Mouse (Mus musculus): ENCODE data around the gene Neurl4. TPM values are rescaled to one million over a fixed set of nuclear protein-coding genes. Genes with fewer than 3 reads are reported as not detected.
A peak's percentile ranks its signal among the peaks of the same experiment; 100 is the strongest.
"Not testable (repeated sequence)": the region's sequence is repeated elsewhere in the genome, so short reads cannot be mapped to it uniquely, and the experiment has no call there.

Gene Neurl4
- 15.6 and 16.3 TPM in 2 replicates for polyA plus RNA-seq (2014; fragmentation: Nextera tagmentation; extraction: Ambion mirVana)

GRCm38 (mm10) chr11:69900471-69901405 lies at the start of gene Neurl4, which contains the start of gene 2810408A11Rik:
Gene Neurl4 (plus strand): TSS chr11:69901072.
Gene 2810408A11Rik (minus strand): TSS chr11:69900987.
- Histone ChIP-seq H3K36me3 (ENCODE audit: control insufficient read depth, insufficient read depth, low read length) (peaks cover 10% of the 10 kb centered on the region), H3K4me3 (ENCODE audit: low read depth, low read length) (peak within 1 kb of the TSS; percentile 98), H3K9me3 (ENCODE audit: control insufficient read depth, low read length) (no peaks in the 10 kb centered on the region), H3K4me1 (ENCODE audit: control insufficient read depth, insufficient read depth, low read length) (peaks cover 22% of the 10 kb centered on the region), H3K27me3 (ENCODE audit: control insufficient read depth, insufficient read depth, low read length) (no peaks in the 10 kb centered on the region), H3K4me2 (peak within 1 kb of the TSS; percentile 99), H3K9ac (ENCODE audit: low read length) (peak within 1 kb of the TSS; percentile 95), H3K27ac (ENCODE audit: low read depth, low read length) (peak within 1 kb of the TSS; percentile 86)
- DNase-seq (ENCODE audit: low spot score, missing footprints) (peak; percentile 98), ATAC-seq (ENCODE audit: low FRiP score) (peak; percentile 93)
- under 1% methylated on average over 38 of the region's 38 CpGs for WGBS

DNA sequence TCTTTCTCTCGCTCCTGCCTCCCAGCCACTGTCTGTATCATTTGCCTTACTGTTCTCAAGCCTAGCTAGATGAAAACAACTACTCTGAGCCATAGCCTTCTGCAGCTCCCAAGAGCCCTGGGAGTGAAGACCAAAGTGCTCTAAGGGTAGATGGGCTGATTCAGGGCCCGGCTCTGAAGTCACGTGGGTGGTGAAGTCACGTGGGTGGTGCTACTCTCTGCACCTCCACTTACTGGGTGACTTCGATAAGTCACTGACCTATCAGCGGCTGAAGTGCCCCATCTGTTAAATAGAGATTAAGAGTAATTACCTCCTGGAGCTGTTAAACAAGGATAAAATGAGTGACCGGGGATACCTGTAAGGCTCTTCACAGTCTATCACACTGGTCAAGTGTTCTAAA lies 46.9 kb upstream of the Neurl4 start:
- Histone ChIP-seq H3K9ac (ENCODE audit: low read length) (no peak overlapping the region), H3K27ac (ENCODE audit: low read depth, low read length) (no peak overlapping the region), H3K9me3 (ENCODE audit: control insufficient read depth, low read length) (no peaks in the 10 kb centered on the region), H3K4me1 (ENCODE audit: control insufficient read depth, insufficient read depth, low read length) (no peaks in the 10 kb centered on the region), H3K36me3 (ENCODE audit: control insufficient read depth, insufficient read depth, low read length) (peaks cover 2% of the 10 kb centered on the region; the same call in 1 of the 2 replicates), H3K4me2 (no peak overlapping the region), H3K27me3 (ENCODE audit: control insufficient read depth, insufficient read depth, low read length) (peaks cover 13% of the 10 kb centered on the region), H3K4me3 (ENCODE audit: low read depth, low read length) (no peak overlapping the region)
- WGBS, result 81% methylated on average over 7 of the region's 7 CpGs
- ATAC-seq (ENCODE audit: low FRiP score) (no peak), DNase-seq (ENCODE audit: low spot score, missing footprints) (no peak)

DNA sequence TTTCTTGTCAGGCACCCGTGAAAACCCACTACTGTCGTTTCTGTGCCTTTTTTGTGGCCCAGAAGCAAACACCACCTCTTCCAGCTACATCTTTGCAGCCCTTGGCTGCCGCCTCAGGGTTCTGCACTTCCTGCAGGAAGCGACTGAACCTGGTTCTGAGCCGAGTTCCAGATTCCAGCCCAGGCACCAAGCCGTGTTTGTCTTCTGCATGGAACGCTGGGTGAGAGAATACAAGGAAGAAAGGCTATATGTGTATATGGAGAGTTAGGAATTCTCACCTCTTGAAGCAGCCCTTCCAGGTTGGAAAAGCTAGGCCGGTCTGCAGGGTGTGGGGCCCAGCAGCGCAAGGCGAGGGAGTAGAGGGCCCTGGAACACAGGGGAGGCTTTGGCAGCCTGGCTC lies 46.2 kb upstream of the Neurl4 start:
- Histone ChIP-seq H3K27me3 (ENCODE audit: control insufficient read depth, insufficient read depth, low read length) (peaks cover 13% of the 10 kb centered on the region), H3K9ac (ENCODE audit: low read length) (no peak overlapping the region), H3K4me1 (ENCODE audit: control insufficient read depth, insufficient read depth, low read length) (no peaks in the 10 kb centered on the region), H3K4me3 (ENCODE audit: low read depth, low read length) (no peak overlapping the region), H3K27ac (ENCODE audit: low read depth, low read length) (no peak overlapping the region), H3K4me2 (no peak overlapping the region), H3K9me3 (ENCODE audit: control insufficient read depth, low read length) (no peaks in the 10 kb centered on the region), H3K36me3 (ENCODE audit: control insufficient read depth, insufficient read depth, low read length) (peaks cover 2% of the 10 kb centered on the region; the same call in 1 of the 2 replicates)
- WGBS, result 85% methylated on average over 10 of the region's 10 CpGs
- DNase-seq (ENCODE audit: low spot score, missing footprints), result no peak
- ATAC-seq (ENCODE audit: low FRiP score), result no peak

- Histone ChIP-seq H3K27ac (ENCODE audit: low read depth, low read length) (no peak overlapping the region), H3K36me3 (ENCODE audit: control insufficient read depth, insufficient read depth, low read length) (peaks cover 1% of the 10 kb centered on the region; the same call in 1 of the 2 replicates), H3K27me3 (ENCODE audit: control insufficient read depth, insufficient read depth, low read length) (peaks cover 13% of the 10 kb centered on the region), H3K4me1 (ENCODE audit: control insufficient read depth, insufficient read depth, low read length) (no peaks in the 10 kb centered on the region), H3K9me3 (ENCODE audit: control insufficient read depth, low read length) (no peaks in the 10 kb centered on the region), H3K4me2 (no peak overlapping the region), H3K9ac (ENCODE audit: low read length) (no peak overlapping the region), H3K4me3 (ENCODE audit: low read depth, low read length) (no peak overlapping the region)
- peak; percentile 82 for DNase-seq (ENCODE audit: low spot score, missing footprints)
- peak; percentile 48 for ATAC-seq (ENCODE audit: low FRiP score)
- 24% methylated on average over 16 of the region's 16 CpGs for WGBS
Measured at GRCm38 (mm10) chr11:69855347-69855746, 45.5 kb upstream of the Neurl4 start.

DNA sequence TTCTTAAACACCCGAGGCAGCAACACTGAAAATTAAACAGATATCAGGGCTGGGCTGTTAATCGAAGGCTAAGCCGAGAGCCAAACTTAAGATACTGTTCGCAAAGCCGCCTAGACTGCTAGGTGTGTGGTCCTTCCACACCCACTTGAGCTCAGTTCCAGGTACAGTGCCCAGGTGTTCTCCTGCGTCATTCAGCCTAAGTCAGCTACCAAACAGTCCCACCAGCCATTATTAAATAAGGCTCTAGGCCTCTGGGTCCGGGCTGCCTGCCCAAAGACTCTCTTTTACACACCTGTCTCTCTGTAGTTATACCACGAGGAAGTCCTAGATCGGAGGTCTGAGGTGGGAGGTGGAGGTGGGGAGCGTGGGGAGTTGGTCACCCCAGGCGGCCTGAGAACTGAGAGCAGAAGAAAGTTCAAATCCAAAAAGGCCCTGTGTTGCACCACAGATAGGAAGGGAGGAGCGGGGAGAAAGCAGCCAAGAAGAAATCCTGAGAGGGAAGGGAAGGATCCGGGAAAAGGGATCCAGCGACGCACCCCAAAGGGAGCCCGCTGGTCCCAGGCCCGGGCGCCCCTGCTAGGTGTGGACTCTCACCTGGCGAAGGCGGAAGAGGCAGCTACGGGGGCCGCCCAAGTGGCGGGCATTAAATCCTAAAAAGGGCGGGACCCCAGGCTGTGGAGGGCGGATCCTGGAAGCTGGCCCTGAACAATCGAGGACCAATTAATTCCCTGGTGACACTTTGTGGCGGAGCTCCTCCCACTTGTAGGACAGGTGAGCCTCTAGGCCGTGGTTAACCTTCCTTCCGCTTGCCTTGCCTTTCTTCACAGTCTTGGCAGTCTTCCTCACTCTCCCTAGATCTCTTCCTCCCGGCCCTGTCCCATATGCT lies 42.5 kb upstream of the Neurl4 start, which contains the start of gene Tnk1:
Tnk1 (minus strand) TSS at position 618 of the 886 bp plus-strand sequence.
- DNase-seq (ENCODE audit: low spot score, missing footprints), result no peak
- Histone ChIP-seq H3K36me3 (ENCODE audit: control insufficient read depth, insufficient read depth, low read length) (no peaks in the 10 kb centered on the region), H3K4me2 (no peak within 1 kb of the TSS), H3K9ac (ENCODE audit: low read length) (no peak within 1 kb of the TSS), H3K27me3 (ENCODE audit: control insufficient read depth, insufficient read depth, low read length) (peaks cover 13% of the 10 kb centered on the region), H3K27ac (ENCODE audit: low read depth, low read length) (no peak within 1 kb of the TSS), H3K9me3 (ENCODE audit: control insufficient read depth, low read length) (no peaks in the 10 kb centered on the region), H3K4me3 (ENCODE audit: low read depth, low read length) (no peak within 1 kb of the TSS), H3K4me1 (ENCODE audit: control insufficient read depth, insufficient read depth, low read length) (no peaks in the 10 kb centered on the region)
- no peak for ATAC-seq (ENCODE audit: low FRiP score)
- WGBS, result 22% methylated on average over 30 of the region's 30 CpGs

GRCm38 (mm10) chr11:69863729-69864128 lies 37.1 kb upstream of the Neurl4 start:
- not testable (repeated sequence) for H3K36me3 ChIP-seq (ENCODE audit: control insufficient read depth, insufficient read depth, low read length); H3K9ac ChIP-seq (ENCODE audit: low read length); H3K27me3 ChIP-seq (ENCODE audit: control insufficient read depth, insufficient read depth, low read length); DNase-seq (ENCODE audit: low spot score, missing footprints); H3K4me2 ChIP-seq; ATAC-seq (ENCODE audit: low FRiP score); H3K9me3 ChIP-seq (ENCODE audit: control insufficient read depth, low read length); H3K27ac ChIP-seq (ENCODE audit: low read depth, low read length); H3K4me3 ChIP-seq (ENCODE audit: low read depth, low read length); H3K4me1 ChIP-seq (ENCODE audit: control insufficient read depth, insufficient read depth, low read length)
- WGBS, result 86% methylated on average over 3 of the region's 3 CpGs

DNA sequence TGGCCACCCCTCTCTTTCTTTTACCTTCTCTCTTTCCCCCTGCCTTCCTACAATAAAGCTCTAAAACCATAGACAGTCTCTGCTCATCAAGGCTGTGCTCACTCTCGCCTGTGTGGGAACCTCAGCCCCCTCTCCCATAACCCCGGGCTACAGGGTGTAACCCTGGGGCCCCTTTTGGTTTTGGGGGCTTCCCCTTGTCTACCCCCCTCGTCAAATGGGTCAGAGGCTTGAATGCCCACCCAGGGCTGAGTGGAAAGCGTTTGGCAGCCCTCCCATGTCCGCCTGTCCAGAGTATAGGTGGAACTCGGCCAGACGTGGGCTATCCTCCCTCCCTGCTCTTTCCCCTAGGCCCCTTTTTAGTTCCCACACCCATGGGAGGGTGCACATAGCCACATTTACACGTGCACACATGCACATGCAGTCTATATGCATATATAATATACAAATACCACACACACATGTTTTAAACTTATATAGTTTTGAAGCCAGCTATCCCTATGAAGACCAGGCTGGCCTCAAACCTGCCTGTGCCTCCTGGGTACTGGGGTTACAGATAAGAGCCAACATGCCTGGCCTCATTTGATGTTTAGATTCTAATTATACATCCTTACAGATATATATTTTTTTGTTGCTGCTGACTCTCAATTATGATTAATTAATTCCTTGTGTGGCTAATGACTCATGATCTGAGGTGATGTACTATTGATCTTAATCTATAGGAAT lies 36.6 kb upstream of the Neurl4 start:
- ATAC-seq (ENCODE audit: low FRiP score) (no peak), DNase-seq (ENCODE audit: low spot score, missing footprints) (no peak)
- no peak overlapping the region for H3K4me2 ChIP-seq
- no peaks in the 10 kb centered on the region for H3K9me3 ChIP-seq (ENCODE audit: control insufficient read depth, low read length)
- no peak overlapping the region for H3K27ac ChIP-seq (ENCODE audit: low read depth, low read length)
- no peak overlapping the region for H3K9ac ChIP-seq (ENCODE audit: low read length)
- H3K36me3 ChIP-seq (ENCODE audit: control insufficient read depth, insufficient read depth, low read length), result no peaks in the 10 kb centered on the region
- no peak overlapping the region for H3K4me3 ChIP-seq (ENCODE audit: low read depth, low read length)
- H3K4me1 ChIP-seq (ENCODE audit: control insufficient read depth, insufficient read depth, low read length), result no peaks in the 10 kb centered on the region
- 63% methylated on average over 8 of the region's 8 CpGs for WGBS
- no peaks in the 10 kb centered on the region for H3K27me3 ChIP-seq (ENCODE audit: control insufficient read depth, insufficient read depth, low read length)

- Histone ChIP-seq H3K27ac (ENCODE audit: low read depth, low read length) (no peak overlapping the region), H3K4me1 (ENCODE audit: control insufficient read depth, insufficient read depth, low read length) (no peaks in the 10 kb centered on the region), H3K9me3 (ENCODE audit: control insufficient read depth, low read length) (no peaks in the 10 kb centered on the region), H3K4me2 (no peak overlapping the region), H3K27me3 (ENCODE audit: control insufficient read depth, insufficient read depth, low read length) (no peaks in the 10 kb centered on the region), H3K36me3 (ENCODE audit: control insufficient read depth, insufficient read depth, low read length) (no peaks in the 10 kb centered on the region), H3K9ac (ENCODE audit: low read length) (no peak overlapping the region), H3K4me3 (ENCODE audit: low read depth, low read length) (no peak overlapping the region)
- DNase-seq (ENCODE audit: low spot score, missing footprints) (no peak), ATAC-seq (ENCODE audit: low FRiP score) (no peak)
- WGBS, result 85% methylated on average over 9 of the region's 9 CpGs
Measured at GRCm38 (mm10) chr11:69865561-69865960, 35.3 kb upstream of the Neurl4 start.

Data from midbrain, embryonic 11.5 days (tissue).